Mouse (Mus musculus) liver, postnatal 0 days (tissue): ENCODE data around the gene Slc25a39. TPM values are rescaled to one million over a fixed set of nuclear protein-coding genes. Genes with fewer than 3 reads are reported as not detected.
"Not testable (repeated sequence)": the region's sequence is repeated elsewhere in the genome, so short reads cannot be mapped to it uniquely, and the experiment has no call there.

Experiments used
- ATAC-seq: fragments of 200-750 bp; cut with Nextera tagmentation; 2 replicates; pipeline ENCODE4 v1.8.0; 2017; ENCODE audit warnings: mild to moderate bottlenecking, moderate library complexity
- DNase-seq: peaks from one replicate; pipeline ENCODE4 v3.0.0-alpha.2; 2016
- H3K27ac ChIP-seq: fragments of 300-500 bp; sonication (generic); 2 replicates; pipeline ENCODE4 v1.5.1; 2014; ENCODE audit warnings: antibody characterized with exemption, moderate library complexity, mild to moderate bottlenecking, low read depth
- H3K27me3 ChIP-seq: fragments of 300-500 bp; sonication (generic); 2 replicates; pipeline ENCODE4 v1.6.1; 2014; ENCODE audit warnings: low read length, control low read depth, mixed read lengths; ENCODE audit not compliant: insufficient read depth
- H3K36me3 ChIP-seq: fragments of 300-500 bp; sonication (generic); replicated peaks from 2 replicates; pipeline ENCODE4 v1.6.1; 2014; ENCODE audit warnings: mild to moderate bottlenecking, control low read depth, low read length, moderate library complexity, mixed read lengths; ENCODE audit not compliant: insufficient read depth
- H3K4me1 ChIP-seq: fragments of 300-500 bp; sonication (generic); 2 replicates; pipeline ENCODE4 v1.6.1; 2014; ENCODE audit warnings: antibody characterized with exemption, mild to moderate bottlenecking, control low read depth; ENCODE audit not compliant: insufficient read depth
- H3K4me2 ChIP-seq: fragments of 300-500 bp; sonication (generic); 2 replicates; pipeline ENCODE4 v1.6.1; 2014; ENCODE audit warnings: low read depth, mild to moderate bottlenecking, low read length, moderate library complexity, mixed read lengths
- H3K4me3 ChIP-seq: fragments of 300-500 bp; sonication (generic); 2 replicates; pipeline ENCODE4 v1.5.1; 2014; ENCODE audit warnings: low read depth, low read length
- H3K9ac ChIP-seq: fragments of 300-500 bp; sonication (generic); replicated peaks from 2 replicates; pipeline ENCODE4 v1.6.1; 2014; ENCODE audit warnings: mild to moderate bottlenecking, moderate library complexity
- H3K9me3 ChIP-seq: fragments of 300-500 bp; sonication (generic); 2 replicates; pipeline ENCODE4 v1.6.1; 2016; ENCODE audit warnings: mild to moderate bottlenecking, control low read depth, low read length, mixed read lengths
- CTCF ChIP-seq: sonication (generic); IDR thresholded peaks from 2 replicates; pipeline ENCODE4 v1.5.1; 2016; ENCODE audit warnings: antibody characterized with exemption, low read depth
- EP300 ChIP-seq: IDR thresholded peaks from 2 replicates; pipeline ENCODE4 v1.6.1; 2016; ENCODE audit warnings: antibody characterized with exemption, low read depth, mild to moderate bottlenecking
- WGBS: fragments of 180-500 bp; shearing (Covaris S2); extraction: QIAGEN DNeasy Blood & Tissue Kit; methylation state at CpG from one replicate; pipeline ENCODE4 v1.1.7; 2014; ENCODE audit not compliant: insufficient replicate concordance; 5-methylcytosine and 5-hydroxymethylcytosine counted together
- polyA plus RNA-seq: library from polyadenylated mRNA; unstranded; fragments of >200 nt; fragmentation: Nextera tagmentation; extraction: Ambion mirVana; gene quantifications from 2 replicates; pipeline ENCODE4 v1.2.1, GENCODE M21; 2015

Slc25a39 gene
- polyA plus RNA-seq, 1 experiment from 2014 or later: 510 TPM

DNA sequence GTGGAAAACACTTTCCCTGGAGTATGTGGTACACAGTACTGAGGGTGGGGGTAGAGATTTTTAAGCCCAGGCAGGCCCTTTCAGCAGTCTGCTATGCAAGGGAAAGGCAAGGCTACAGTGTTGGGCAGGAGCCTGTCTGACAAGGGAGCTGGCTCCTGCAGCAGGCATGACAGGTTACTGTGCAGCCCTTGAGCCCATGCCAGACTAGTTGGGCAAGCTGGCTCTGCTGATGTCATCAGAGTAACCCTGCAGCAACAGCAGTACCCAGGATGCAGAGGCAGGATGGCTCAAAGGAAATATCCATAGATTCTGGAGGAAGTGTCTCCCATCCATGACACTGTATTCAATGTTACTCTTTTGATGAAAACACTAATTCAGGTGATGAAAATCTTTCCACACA lies 11.1 kb upstream of the Slc25a39 start:
- TF ChIP-seq CTCF: no peak
- TF ChIP-seq EP300: no peak
- H3K36me3 ChIP-seq: no peaks in the 10 kb centered on the region
- H3K27me3 ChIP-seq: no peaks in the 10 kb centered on the region
- H3K9me3 ChIP-seq: no peaks in the 10 kb centered on the region
- ATAC-seq: no peak
- DNase-seq: no peak
- no peak overlapping the region; the same call in 1 of the 2 replicates for H3K9ac ChIP-seq
- H3K27ac ChIP-seq: no peak overlapping the region
- H3K4me2 ChIP-seq: no peak overlapping the region
- H3K4me3 ChIP-seq: no peak overlapping the region
- H3K4me1 ChIP-seq: peaks cover 8% of the 10 kb centered on the region

- Histone ChIP-seq H3K4me2 (no peak overlapping the region), H3K27me3 (no peaks in the 10 kb centered on the region), H3K9ac (no peak overlapping the region), H3K9me3 (no peaks in the 10 kb centered on the region), H3K36me3 (no peaks in the 10 kb centered on the region), H3K4me3 (no peak overlapping the region), H3K4me1 (peaks cover 8% of the 10 kb centered on the region), H3K27ac (no peak overlapping the region)
- no peak for TF ChIP-seq EP300
- TF ChIP-seq CTCF: no peak
- WGBS: 58% methylated on average over 1 of the region's 1 CpGs
- ATAC-seq (no peak), DNase-seq (no peak)
Measured at GRCm38 (mm10) chr11:102417160-102417559, 9.4 kb upstream of the Slc25a39 start.

- Histone ChIP-seq H3K4me3 (no peak overlapping the region), H3K4me2 (no peak overlapping the region)
- 72% methylated on average over 10 of the region's 10 CpGs for WGBS
Measured at GRCm38 (mm10) chr11:102415034-102415802, 7.5 kb upstream of the Slc25a39 start.

GRCm38 (mm10) chr11:102413059-102413458 lies 5.3 kb upstream of the Slc25a39 start:
- WGBS: 71% methylated on average over 8 of the region's 8 CpGs
- H3K36me3 ChIP-seq: no peaks in the 10 kb centered on the region
- TF ChIP-seq EP300: no peak
- no peak for TF ChIP-seq CTCF

More at GRCm38 (mm10) chr11:102415034-102415802, 7.5 kb upstream of the Slc25a39 start:
- no peak for DNase-seq
- H3K27ac ChIP-seq: no peak overlapping the region
- no peak overlapping the region for H3K9ac ChIP-seq
- no peaks in the 10 kb centered on the region for H3K36me3 ChIP-seq
- H3K4me1 ChIP-seq: peaks cover 10% of the 10 kb centered on the region; the same call in 1 of the 2 replicates
- no peaks in the 10 kb centered on the region for H3K9me3 ChIP-seq
- no peaks in the 10 kb centered on the region for H3K27me3 ChIP-seq
- TF ChIP-seq CTCF (no peak), EP300 (no peak)
- ATAC-seq: no peak

DNA sequence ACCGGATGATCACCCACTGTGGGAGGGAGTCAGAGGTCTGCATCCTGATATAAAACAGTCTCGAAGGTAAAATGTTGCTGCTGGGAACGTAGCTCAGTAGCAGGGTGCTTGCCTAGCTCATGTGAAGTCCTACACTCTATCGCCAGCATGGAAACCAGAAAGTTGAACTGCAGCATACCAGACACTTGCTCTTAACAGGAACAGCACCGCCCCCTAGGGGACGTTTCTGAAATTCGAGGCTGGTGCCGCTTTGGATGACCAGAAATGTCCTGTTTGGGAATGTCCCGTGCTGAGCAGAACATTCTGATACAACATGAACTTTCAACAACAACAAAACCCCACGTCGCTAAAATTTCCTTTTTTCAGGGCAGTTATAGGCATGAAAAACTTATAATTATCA lies 4.0 kb upstream of the Slc25a39 start:
- Histone ChIP-seq H3K9me3 (no peaks in the 10 kb centered on the region), H3K4me3 (no peak overlapping the region), H3K36me3 (no peaks in the 10 kb centered on the region), H3K27ac (peak overlapping the region; percentile 46), H3K4me1 (peaks cover 22% of the 10 kb centered on the region), H3K4me2 (peak overlapping the region; percentile 24; the same call in 1 of the 2 replicates), H3K9ac (no peak overlapping the region), H3K27me3 (no peaks in the 10 kb centered on the region)
- no peak for TF ChIP-seq EP300
- peak; percentile 98 for TF ChIP-seq CTCF
- ATAC-seq (no peak), DNase-seq (peak; percentile 94)
- WGBS: 8% methylated on average over 11 of the region's 11 CpGs

More at GRCm38 (mm10) chr11:102413059-102413458, 5.3 kb upstream of the Slc25a39 start:
- H3K4me2 ChIP-seq: no peak overlapping the region
- H3K9me3 ChIP-seq: no peaks in the 10 kb centered on the region
- no peak overlapping the region for H3K27ac ChIP-seq
- no peak overlapping the region for H3K4me3 ChIP-seq
- H3K27me3 ChIP-seq: no peaks in the 10 kb centered on the region
- ATAC-seq (no peak), DNase-seq (no peak)
- no peak overlapping the region for H3K9ac ChIP-seq
- H3K4me1 ChIP-seq: peaks cover 21% of the 10 kb centered on the region

DNA sequence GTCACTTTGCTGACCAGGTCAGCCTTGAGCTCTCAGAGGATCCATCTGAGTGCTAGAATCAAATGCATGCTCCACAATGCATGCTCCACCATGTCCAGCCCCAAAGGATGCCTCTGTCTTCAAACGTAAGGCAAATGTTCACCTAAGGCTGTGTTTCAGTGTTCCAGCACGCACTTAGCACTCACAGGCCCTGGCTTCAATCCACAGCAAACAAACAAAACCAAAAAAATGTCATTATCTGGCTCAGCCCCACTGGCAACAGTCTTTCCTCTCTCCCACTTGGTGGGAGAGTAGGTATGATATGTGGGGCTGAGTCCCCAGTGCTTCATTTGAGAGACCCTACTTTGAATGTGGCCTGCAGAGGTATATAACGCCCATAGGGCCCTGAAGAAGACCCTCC lies 3.3 kb upstream of the Slc25a39 start:
- H3K27ac ChIP-seq: peak overlapping the region; percentile 46
- TF ChIP-seq CTCF (no peak), EP300 (no peak)
- no peaks in the 10 kb centered on the region for H3K27me3 ChIP-seq
- H3K36me3 ChIP-seq: no peaks in the 10 kb centered on the region
- H3K4me1 ChIP-seq: peaks cover 26% of the 10 kb centered on the region
- no peak for ATAC-seq
- no peaks in the 10 kb centered on the region for H3K9me3 ChIP-seq
- WGBS: 72% methylated on average over 3 of the region's 3 CpGs
- DNase-seq: no peak
- H3K9ac ChIP-seq: no peak overlapping the region
- 0 out of 2 replicates have a peak overlapping the region, but pooled peaks have one; percentile 24 for H3K4me2 ChIP-seq
- H3K4me3 ChIP-seq: no peak overlapping the region

DNA sequence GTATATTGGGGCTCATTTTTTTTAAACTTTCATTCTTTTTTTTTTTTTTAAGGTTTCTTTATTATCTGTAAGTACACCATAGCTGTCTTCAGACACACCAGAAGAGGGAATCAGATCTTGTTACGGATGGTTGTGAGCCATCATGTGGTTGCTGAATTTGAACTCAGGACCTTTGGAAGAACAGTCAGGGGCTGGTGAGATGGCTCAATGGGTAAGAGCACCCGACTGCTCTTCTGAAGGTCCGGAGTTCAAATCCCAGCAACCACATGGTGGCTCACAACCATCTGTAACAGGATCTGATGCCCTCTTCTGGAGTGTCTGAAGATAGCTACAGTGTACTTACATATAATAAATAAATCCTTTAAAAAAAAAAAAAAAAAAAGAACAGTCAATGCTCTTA lies 2.6 kb upstream of the Slc25a39 start:
- not testable (repeated sequence) for H3K9me3 ChIP-seq, DNase-seq, ATAC-seq, H3K36me3 ChIP-seq, H3K27me3 ChIP-seq, H3K4me2 ChIP-seq, H3K4me3 ChIP-seq, H3K9ac ChIP-seq
- Histone ChIP-seq H3K4me1 (peaks cover 29% of the 10 kb centered on the region), H3K27ac (peak overlapping the region; percentile 99)
- WGBS: 86% methylated on average over 3 of the region's 3 CpGs
